Mouse (Mus musculus) CH12.LX (cell line): ENCODE results near the gene Il10ra.

Source experiments
- BHLHE40 ChIP-seq: IDR thresholded peaks from 2 replicates; pipeline ENCODE4 v1.6.1; 2011; ENCODE audit warnings: mild to moderate bottlenecking, low read depth, low read length, improper control_type of control experiment
- IRF4 ChIP-seq: IDR thresholded peaks from 2 replicates; pipeline ENCODE4 v1.6.1; 2014; ENCODE audit warnings: low read depth, mild to moderate bottlenecking, inconsistent platforms, low read length, improper control_type of control experiment
- JUND ChIP-seq: conservative IDR thresholded peaks from 2 replicates; pipeline ENCODE4 v1.6.1; 2011; ENCODE audit warnings: low read depth, low read length, improper control_type of control experiment
- MAX ChIP-seq: IDR thresholded peaks from 2 replicates; pipeline ENCODE4 v1.6.1; 2011; ENCODE audit warnings: low read length, improper control_type of control experiment
- MXI1 ChIP-seq: IDR thresholded peaks from 2 replicates; pipeline ENCODE4 v1.6.1; 2011; ENCODE audit warnings: mild to moderate bottlenecking, low read depth, low read length, improper control_type of control experiment
- POLR2A ChIP-seq: IDR thresholded peaks from 2 replicates; pipeline ENCODE4 v1.6.1; 2011; ENCODE audit warnings: low read depth, mild to moderate bottlenecking, improper control_type of control experiment, low read length
- USF2 ChIP-seq: conservative IDR thresholded peaks from 2 replicates; pipeline ENCODE4 v1.6.1; 2011; ENCODE audit warnings: low read depth, low read length, improper control_type of control experiment
- ZC3H11A ChIP-seq: IDR thresholded peaks from 2 replicates; pipeline ENCODE4 v1.6.1; 2012; ENCODE audit warnings: low read depth, mild to moderate bottlenecking, inconsistent platforms, low read length, improper control_type of control experiment
- ZMIZ1 ChIP-seq: IDR thresholded peaks from 2 replicates; pipeline ENCODE4 v1.6.1; 2012; ENCODE audit warnings: low read depth, mild to moderate bottlenecking, inconsistent platforms, low read length, improper control_type of control experiment
- ZNF384 ChIP-seq: IDR thresholded peaks from 2 replicates; pipeline ENCODE4 v1.6.1; 2012; ENCODE audit warnings: low read depth, low read length, improper control_type of control experiment, inconsistent platforms

DNA sequence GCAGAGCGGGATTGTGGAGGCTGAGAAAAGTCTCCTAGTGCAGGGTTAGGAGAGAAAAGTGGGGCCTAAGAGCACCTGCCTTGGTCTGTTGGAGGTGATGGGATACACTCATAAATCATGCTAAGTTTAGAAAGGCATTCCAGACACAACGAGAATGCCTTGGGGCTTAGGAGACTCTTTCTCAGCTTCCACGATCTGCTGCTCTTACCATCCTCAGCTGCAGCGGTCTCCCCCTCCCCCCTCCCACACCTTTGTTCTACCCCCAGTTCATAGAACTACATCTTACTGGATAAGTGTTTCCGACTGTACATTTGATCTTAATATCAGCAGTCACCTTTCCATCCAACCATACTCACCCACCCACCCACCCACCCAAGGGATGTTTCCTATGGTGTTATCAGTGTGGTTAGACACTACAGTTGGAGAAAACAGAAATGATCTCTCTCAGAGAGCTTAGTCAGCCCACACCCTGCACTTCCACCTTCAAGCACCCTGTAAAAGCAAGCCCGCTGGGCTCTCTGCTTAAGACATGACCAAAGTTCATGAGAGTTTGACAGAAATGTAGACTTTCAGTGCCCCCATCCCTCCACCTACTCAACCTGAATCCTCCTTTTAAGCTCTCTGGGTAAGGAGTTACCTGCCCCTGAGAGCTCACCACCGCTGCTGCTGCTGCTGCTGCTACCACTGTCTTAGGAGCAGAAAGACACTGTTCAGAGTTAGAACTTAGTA lies 61.8 kb downstream of the Il10ra start:
- no peak for TF ChIP-seq MAX
- TF ChIP-seq USF2 = no peak
- TF ChIP-seq IRF4 = no peak
- TF ChIP-seq MXI1 = no peak
- no peak for TF ChIP-seq ZMIZ1
- TF ChIP-seq ZNF384 = no peak
- no peak for TF ChIP-seq POLR2A
- no peak for TF ChIP-seq ZC3H11A
- no peak for TF ChIP-seq BHLHE40
- TF ChIP-seq JUND = no peak
